Mouse (Mus musculus) myocyte (in vitro differentiated cells): ENCODE measurements around the gene Rnf157. TPM values are rescaled to one million over a fixed set of nuclear protein-coding genes. Genes with fewer than 3 reads are reported as not detected.
A peak's percentile ranks its signal among the peaks of the same experiment; 100 is the strongest.

ENCODE experiments used
- H3K27me3 ChIP-seq: one replicate; pipeline ENCODE4 v1.6.1; 2011; ENCODE audit not compliant: control insufficient read depth, insufficient read depth, insufficient read length
- H3K36me3 ChIP-seq: one replicate; pipeline ENCODE4 v1.6.1; 2011; ENCODE audit not compliant: control insufficient read depth, insufficient read depth
- H3K4me2 ChIP-seq: one replicate; pipeline ENCODE4 v1.6.1; 2011; ENCODE audit warnings: low read depth, control low read depth
- H3K4me3 ChIP-seq: one replicate; pipeline ENCODE4 v1.5.1; 2011; ENCODE audit warnings: mild to moderate bottlenecking, control low read depth, moderate library complexity
- H3K79me2 ChIP-seq: one replicate; pipeline ENCODE4 v1.6.1; 2011; ENCODE audit not compliant: control insufficient read depth, insufficient read depth
- H3ac ChIP-seq: one replicate; pipeline ENCODE4 v1.6.1; 2011; ENCODE audit not compliant: control insufficient read depth, insufficient read length
- CEBPB ChIP-seq: IDR thresholded peaks from 2 replicates; pipeline ENCODE4 v1.6.1; 2011; ENCODE audit warnings: mild to moderate bottlenecking, moderate library complexity; ENCODE audit not compliant: poor library complexity, insufficient read depth, severe bottlenecking
- E2F4 ChIP-seq: IDR thresholded peaks from one replicate; pipeline ENCODE4 v1.6.1; 2011; ENCODE audit warnings: mild to moderate bottlenecking, control low read depth, moderate library complexity; ENCODE audit not compliant: insufficient read depth
- MAX ChIP-seq: IDR thresholded peaks from one replicate; pipeline ENCODE4 v1.6.1; 2011; ENCODE audit warnings: low read depth, mild to moderate bottlenecking, control low read depth
- MYOD1 ChIP-seq, 3 experiments: IDR thresholded peaks; one replicate each; pipeline ENCODE4 v1.6.1; 2011; ENCODE audit warnings: control low read depth in 2 of 3, low read depth in 2 of 3, mild to moderate bottlenecking in 2 of 3, moderate library complexity in 1 of 3; ENCODE audit not compliant: insufficient read length in 2 of 3, control insufficient read depth in 1 of 3
- MYOG ChIP-seq, 3 experiments: IDR thresholded peaks; one replicate each; pipeline ENCODE4 v1.6.1; 2011; ENCODE audit warnings: control low read depth in 2 of 3, low read depth in 2 of 3, mild to moderate bottlenecking in 2 of 3; ENCODE audit not compliant: insufficient read length in 2 of 3, control insufficient read depth in 1 of 3, insufficient read depth in 1 of 3
- POLR2A ChIP-seq: IDR thresholded peaks from one replicate; pipeline ENCODE4 v1.6.1; 2011; ENCODE audit warnings: low read depth, mild to moderate bottlenecking, control low read depth, moderate library complexity; ENCODE audit not compliant: insufficient read length
- POLR2AphosphoS2 ChIP-seq: IDR thresholded peaks from one replicate; pipeline ENCODE4 v1.6.1; 2011; ENCODE audit warnings: low read depth, control low read depth; ENCODE audit not compliant: insufficient read length
- REST ChIP-seq: IDR thresholded peaks from one replicate; pipeline ENCODE4 v1.6.1; 2011; ENCODE audit warnings: mild to moderate bottlenecking, control low read depth, moderate library complexity; ENCODE audit not compliant: insufficient read depth, insufficient read length
- SRF ChIP-seq: IDR thresholded peaks from one replicate; pipeline ENCODE4 v1.6.1; 2011; ENCODE audit warnings: low read depth; ENCODE audit not compliant: control insufficient read depth, insufficient read length
- TCF12 ChIP-seq: IDR thresholded peaks from one replicate; pipeline ENCODE4 v1.6.1; 2011; ENCODE audit warnings: mild to moderate bottlenecking, control low read depth; ENCODE audit not compliant: poor library complexity, insufficient read depth, severe bottlenecking
- TCF3 ChIP-seq: IDR thresholded peaks from one replicate; pipeline ENCODE4 v1.6.1; 2011; ENCODE audit warnings: low read depth, control low read depth; ENCODE audit not compliant: insufficient read length
- USF1 ChIP-seq: IDR thresholded peaks from one replicate; pipeline ENCODE4 v1.6.1; 2011; ENCODE audit warnings: low read depth, mild to moderate bottlenecking, control low read depth, moderate library complexity
- polyA plus RNA-seq: library from polyadenylated mRNA; unstranded; fragments of >200 nt; fragmentation: generic; extraction: Trizol; gene quantifications from one replicate; pipeline ENCODE4 v1.2.1, GENCODE M21; 2012; ENCODE audit warnings: missing spikeins

The Rnf157 gene
- polyA plus RNA-seq, 1 experiment = 15.2 TPM

DNA sequence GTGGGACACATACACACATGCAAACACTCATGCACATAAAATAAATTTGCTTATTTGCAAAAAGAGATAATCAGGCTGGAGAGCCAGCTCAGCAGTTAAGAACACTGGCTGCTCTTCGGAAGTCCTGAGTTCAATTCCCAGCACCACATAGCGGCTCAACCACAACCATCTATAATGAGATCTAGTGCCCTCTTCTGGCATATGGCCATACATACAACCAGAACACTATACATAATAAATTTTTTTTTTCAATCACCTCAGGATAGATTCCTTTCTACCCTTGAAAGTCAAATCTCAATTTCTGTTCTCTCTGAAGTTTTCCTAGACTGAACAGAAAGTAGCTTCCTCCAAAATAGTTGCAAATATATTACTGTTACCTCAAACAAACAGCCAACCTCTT lies 107.4 kb downstream of the Rnf157 start:
- Histone ChIP-seq H3K27me3 (no peaks in the 10 kb centered on the region), H3K4me3 (peak overlapping the region; percentile 91)
- TF ChIP-seq MAX (no peak), REST (no peak), POLR2A (no peak), MYOD1 (IDR thresholded peaks at IDR 0.05; ENCODE audit: control insufficient read depth in 1 of 3, insufficient read length in 2 of 3, low read depth in 2 of 3) (no peak), E2F4 (no peak), SRF (no peak), CEBPB (no peak), TCF3 (no peak), POLR2AphosphoS2 (no peak), MYOG (IDR thresholded peaks at IDR 0.05; ENCODE audit: control insufficient read depth in 1 of 3, insufficient read depth in 1 of 3, insufficient read length in 2 of 3, low read depth in 2 of 3) (no peak), TCF12 (no peak), USF1 (no peak)

DNA sequence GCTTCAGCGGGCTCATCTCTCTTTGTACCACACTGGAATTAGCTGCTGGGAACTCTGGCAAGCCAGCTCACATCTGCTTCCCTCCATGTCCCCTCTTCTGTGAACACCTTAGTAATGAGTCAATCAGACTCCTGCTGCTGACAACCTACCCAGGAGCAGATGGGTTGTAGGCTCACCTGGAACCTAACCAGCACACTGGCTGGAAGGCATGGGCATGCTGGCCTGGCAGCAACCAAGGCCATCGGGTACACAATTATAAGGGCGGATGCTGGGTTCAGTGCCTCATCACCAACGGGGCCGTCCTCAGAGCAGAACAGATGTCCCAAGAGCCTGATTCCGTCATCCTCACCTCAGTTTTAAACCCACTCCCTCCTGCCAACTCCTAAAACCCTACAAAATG lies 114.2 kb downstream of the Rnf157 start:
- Histone ChIP-seq H3K79me2 (no peaks in the 10 kb centered on the region), H3ac (no peak overlapping the region), H3K4me3 (no peak overlapping the region), H3K36me3 (peaks cover 9% of the 10 kb centered on the region), H3K27me3 (no peaks in the 10 kb centered on the region), H3K4me2 (no peak overlapping the region)
- TF ChIP-seq MYOD1 (IDR thresholded peaks at IDR 0.05; ENCODE audit: control insufficient read depth in 1 of 3, insufficient read length in 2 of 3, low read depth in 2 of 3) (no peak), CEBPB (no peak), USF1 (no peak), REST (no peak), E2F4 (no peak), SRF (no peak), MAX (no peak), POLR2AphosphoS2 (no peak), POLR2A (no peak)

More for the DNA sequence above, 107.4 kb downstream of the Rnf157 start:
- Histone ChIP-seq H3K4me2 (peak overlapping the region; percentile 100), H3K79me2 (peaks cover 10% of the 10 kb centered on the region), H3K36me3 (peaks cover 17% of the 10 kb centered on the region), H3ac (no peak overlapping the region)

DNA sequence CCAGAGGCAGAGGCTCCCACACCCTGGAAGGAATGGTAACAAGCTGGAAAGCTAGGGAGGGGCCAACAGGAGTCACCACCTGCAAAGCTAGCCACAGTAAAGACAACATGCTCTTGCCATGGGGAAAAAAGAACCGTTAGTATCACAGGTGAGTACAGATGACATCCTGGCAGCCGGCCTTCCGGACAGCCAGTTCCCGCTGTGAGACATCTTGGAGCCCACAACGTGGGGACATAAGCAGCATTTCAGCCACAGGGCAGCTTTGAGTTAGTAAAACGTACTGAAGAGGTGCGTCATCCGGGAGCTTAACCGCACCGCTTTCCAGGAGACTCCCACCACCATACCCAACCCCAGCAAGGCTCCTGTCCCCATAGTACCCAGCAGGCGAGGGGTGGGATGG lies 114.6 kb downstream of the Rnf157 start:
- Histone ChIP-seq H3K79me2 (no peaks in the 10 kb centered on the region), H3ac (no peak overlapping the region), H3K27me3 (no peaks in the 10 kb centered on the region), H3K36me3 (peaks cover 9% of the 10 kb centered on the region), H3K4me2 (no peak overlapping the region), H3K4me3 (no peak overlapping the region)
- no peak for TF ChIP-seq SRF

DNA sequence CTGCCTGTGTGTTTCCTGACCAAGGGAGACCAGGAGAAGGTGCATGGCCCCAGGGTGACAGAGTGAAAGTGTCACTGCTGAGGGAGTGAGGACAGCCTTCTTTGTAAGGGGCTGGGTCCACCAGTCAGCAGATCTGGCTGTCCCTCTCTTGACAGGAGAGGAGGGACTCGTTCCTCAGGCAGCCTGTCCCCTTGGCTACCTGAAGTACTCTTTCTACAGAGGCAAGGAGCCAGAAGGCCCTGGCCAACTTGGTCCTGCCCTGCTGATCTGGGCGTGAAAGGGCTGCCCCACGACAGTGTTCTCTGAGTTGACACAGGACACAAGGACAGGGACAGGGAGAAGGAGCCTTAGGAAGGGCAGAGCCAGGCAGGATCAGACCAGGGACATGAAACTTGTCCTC lies 115.8 kb downstream of the Rnf157 start:
- Histone ChIP-seq H3ac (no peak overlapping the region), H3K4me3 (no peak overlapping the region), H3K36me3 (peaks cover under 1% of the 10 kb centered on the region), H3K27me3 (no peaks in the 10 kb centered on the region), H3K4me2 (no peak overlapping the region), H3K79me2 (no peaks in the 10 kb centered on the region)
- TF ChIP-seq CEBPB (no peak), MAX (no peak), E2F4 (no peak), POLR2AphosphoS2 (no peak)

DNA sequence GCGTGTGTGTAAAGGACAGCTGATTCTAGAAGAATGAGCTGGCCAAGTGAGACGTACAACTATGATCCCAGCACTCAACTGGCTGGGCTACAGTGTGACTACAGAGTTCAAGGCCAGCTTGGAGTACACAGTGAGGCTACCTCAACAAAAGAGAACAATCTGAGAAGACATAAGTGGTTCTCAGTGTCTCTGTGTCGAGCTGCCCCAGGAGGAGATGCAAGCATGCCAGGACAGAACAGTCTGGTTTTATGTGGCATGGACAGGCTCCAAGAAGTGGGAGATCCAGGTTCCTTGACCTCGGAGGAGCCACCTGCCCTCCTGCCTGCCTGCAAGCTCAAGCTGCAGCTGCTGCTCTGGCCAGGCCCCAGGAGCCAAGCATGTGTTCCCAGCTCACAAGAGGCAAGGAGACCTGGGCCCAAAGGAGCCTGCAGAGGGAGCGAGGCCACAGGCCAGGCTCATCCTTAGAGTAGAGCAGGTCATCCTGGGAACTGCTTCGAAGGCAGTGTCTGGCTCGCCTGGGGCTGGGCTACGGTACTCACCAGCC lies 116.6 kb downstream of the Rnf157 start:
- Histone ChIP-seq H3ac (no peak overlapping the region), H3K36me3 (peaks cover under 1% of the 10 kb centered on the region), H3K27me3 (no peaks in the 10 kb centered on the region), H3K79me2 (no peaks in the 10 kb centered on the region), H3K4me3 (no peak overlapping the region), H3K4me2 (no peak overlapping the region)
- TF ChIP-seq POLR2A = no peak
- TF ChIP-seq MAX = no peak
- TF ChIP-seq TCF3 = peak; percentile 79
- no peak for TF ChIP-seq E2F4
- no peak for TF ChIP-seq SRF
- TF ChIP-seq REST = no peak
- peak in 2 of 3 experiments; percentile 96 for TF ChIP-seq MYOD1 (IDR thresholded peaks at IDR 0.05; ENCODE audit: control insufficient read depth in 1 of 3, insufficient read length in 2 of 3, low read depth in 2 of 3)
- peak; percentile 71 for TF ChIP-seq TCF12
- no peak for TF ChIP-seq USF1
- TF ChIP-seq POLR2AphosphoS2 = no peak
- no peak for TF ChIP-seq CEBPB
- TF ChIP-seq MYOG (IDR thresholded peaks at IDR 0.05; ENCODE audit: control insufficient read depth in 1 of 3, insufficient read depth in 1 of 3, insufficient read length in 2 of 3, low read depth in 2 of 3) = peak; percentile 62 to 98 (median 97)
